Mouse (Mus musculus) spleen, adult 2 months (tissue): ENCODE measurements around the gene Spag17.

Experiments used
- CTCF ChIP-seq: fragments of 200-500 bp; IDR thresholded peaks from 2 replicates; pipeline ENCODE4 v1.5.1; 2011; ENCODE audit warnings: mild to moderate bottlenecking, inconsistent platforms; ENCODE audit not compliant: insufficient read depth, insufficient read length, insufficient replicate concordance; ENCODE audit errors: extremely low read depth
- POLR2A ChIP-seq: fragments of 200-500 bp; IDR thresholded peaks from 2 replicates; pipeline ENCODE4 v1.6.1; 2011; ENCODE audit warnings: low read depth, low read length, inconsistent platforms

DNA sequence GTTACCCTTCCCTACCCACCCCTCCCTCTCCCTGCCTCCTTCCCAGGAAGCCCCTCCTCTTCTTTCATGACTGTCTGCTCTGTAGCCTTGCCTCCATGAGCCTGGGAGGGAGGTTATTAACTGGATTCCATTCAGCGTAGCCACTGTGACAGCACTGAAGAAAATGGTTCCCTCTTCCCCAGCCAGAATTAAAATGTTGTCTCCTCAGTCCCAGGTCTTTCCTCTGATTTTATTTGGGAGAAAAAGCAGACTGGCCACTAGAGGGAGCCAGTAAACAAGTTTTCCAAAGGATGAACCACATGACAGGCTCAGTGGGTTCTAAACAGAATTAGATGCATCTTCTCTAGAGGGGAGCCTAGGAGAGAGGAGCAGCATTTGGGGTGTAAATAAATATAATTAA lies 304.2 kb downstream of the Spag17 start:
- TF ChIP-seq POLR2A = no peak
- peak; percentile 0; the same call in 1 of the 2 replicates for TF ChIP-seq CTCF
